Mouse (Mus musculus): ENCODE results near the gene Pacs2. TPM values are rescaled to one million over a fixed set of nuclear protein-coding genes. Genes with fewer than 3 reads are reported as not detected.

The Pacs2 gene
- polyA plus RNA-seq, 1 experiment from 2014 or later, result 9.6 TPM

GRCm38 (mm10) chr12:113049836-113050235, 35.5 kb downstream of the Pacs2 start:
- Histone ChIP-seq H3K36me3 (peaks cover 92% of the 10 kb centered on the region), H3K4me3 (no peak overlapping the region), H3K27me3 (replicated peaks) (no peaks in the 10 kb centered on the region), H3K9me3 (replicated peaks) (no peaks in the 10 kb centered on the region), H3K4me2 (no peak overlapping the region), H3K9ac (no peak overlapping the region), H3K27ac (no peak overlapping the region), H3K4me1 (peaks cover 15% of the 10 kb centered on the region)
- WGBS (ENCODE audit: insufficient replicate concordance), result 65% methylated on average over 9 of the region's 9 CpGs
- ATAC-seq, result no peak

DNA sequence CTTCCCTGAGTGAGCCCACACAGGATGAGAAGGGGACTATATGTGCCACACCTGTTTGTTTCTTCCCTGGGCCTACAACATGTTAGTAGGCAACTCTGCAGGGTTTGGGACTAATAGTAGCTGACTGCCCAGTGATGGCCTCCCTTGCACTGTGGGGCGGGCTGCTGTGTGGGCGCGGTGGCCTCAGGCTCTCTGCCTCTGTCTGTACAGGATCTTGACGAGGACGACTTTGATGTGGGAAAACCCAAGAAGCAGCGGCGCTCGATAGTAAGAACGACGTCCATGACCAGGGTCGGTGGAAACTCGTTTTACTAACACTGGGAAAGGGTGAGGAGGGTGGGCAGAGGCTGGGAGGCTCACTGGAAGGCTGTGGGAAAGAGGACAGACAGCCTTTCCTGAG, 36.4 kb downstream of the Pacs2 start:
- Histone ChIP-seq H3K27ac (no peak overlapping the region), H3K4me2 (no peak overlapping the region), H3K36me3 (peaks cover 91% of the 10 kb centered on the region), H3K27me3 (replicated peaks) (no peaks in the 10 kb centered on the region), H3K9ac (no peak overlapping the region), H3K4me1 (peaks cover 11% of the 10 kb centered on the region; the same call in 1 of the 2 replicates), H3K9me3 (replicated peaks) (no peaks in the 10 kb centered on the region), H3K4me3 (no peak overlapping the region)
- 82% methylated on average over 12 of the region's 12 CpGs for WGBS (ENCODE audit: insufficient replicate concordance)
- ATAC-seq, result no peak

DNA sequence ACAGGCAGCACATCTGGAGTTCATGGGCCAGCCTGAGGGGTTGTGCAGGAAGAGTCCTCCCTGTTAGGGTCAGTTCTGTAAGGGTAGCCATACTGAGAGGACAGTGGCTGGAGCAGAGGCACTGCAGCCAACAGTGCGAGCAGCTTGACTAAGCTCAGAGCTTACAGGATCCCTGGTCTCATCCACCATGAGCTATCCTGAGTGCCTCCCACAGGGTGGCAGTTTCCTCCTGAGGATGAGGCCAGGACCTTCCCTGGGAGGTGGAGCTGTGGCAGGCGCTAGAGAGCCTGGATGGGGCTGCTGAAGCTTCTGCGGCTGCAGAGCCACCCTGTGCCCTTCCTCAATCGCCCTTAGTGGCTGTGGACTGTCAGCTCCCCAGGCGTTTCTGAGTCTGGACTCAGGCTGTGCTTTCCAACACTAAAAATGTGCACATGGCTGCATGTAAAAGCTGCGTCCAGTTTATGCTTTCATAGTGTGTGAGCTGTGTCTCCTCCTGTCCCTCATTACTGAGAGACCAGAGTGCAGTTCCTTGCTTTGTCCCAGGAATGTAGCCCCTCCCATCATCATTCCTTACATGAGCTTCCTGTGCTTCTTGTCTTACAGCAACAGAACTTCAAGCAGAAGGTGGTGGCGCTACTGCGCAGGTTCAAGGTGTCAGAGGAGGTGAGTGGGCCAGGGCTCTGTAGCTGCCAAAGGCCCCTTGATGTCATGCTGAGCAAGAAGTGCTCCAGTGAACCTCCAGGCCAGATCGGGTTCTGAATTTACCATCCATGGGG, 37.5 kb downstream of the Pacs2 start:
- no peak for ATAC-seq
- Histone ChIP-seq H3K27ac (no peak overlapping the region), H3K4me2 (no peak overlapping the region), H3K9me3 (replicated peaks) (no peaks in the 10 kb centered on the region), H3K36me3 (peaks cover 87% of the 10 kb centered on the region), H3K4me1 (peaks cover 11% of the 10 kb centered on the region; the same call in 1 of the 2 replicates), H3K4me3 (no peak overlapping the region), H3K27me3 (replicated peaks) (no peaks in the 10 kb centered on the region), H3K9ac (no peak overlapping the region)
- 68% methylated on average over 9 of the region's 9 CpGs for WGBS (ENCODE audit: insufficient replicate concordance)

- H3K4me2 ChIP-seq, result no peak overlapping the region
- H3K9me3 ChIP-seq (replicated peaks), result no peaks in the 10 kb centered on the region
- no peak overlapping the region for H3K4me3 ChIP-seq
- H3K36me3 ChIP-seq, result peaks cover 93% of the 10 kb centered on the region
- WGBS (ENCODE audit: insufficient replicate concordance), result 79% methylated on average over 8 of the region's 8 CpGs
- no peak overlapping the region for H3K9ac ChIP-seq
- no peak for ATAC-seq
- no peak overlapping the region for H3K27ac ChIP-seq
- H3K4me1 ChIP-seq, result peaks cover 32% of the 10 kb centered on the region
- H3K27me3 ChIP-seq (replicated peaks), result no peaks in the 10 kb centered on the region
Measured at GRCm38 (mm10) chr12:113056089-113056488, 41.8 kb downstream of the Pacs2 start.

- no peak overlapping the region for H3K4me3 ChIP-seq
- peak overlapping the region; percentile 43 for H3K4me2 ChIP-seq
- no peaks in the 10 kb centered on the region for H3K9me3 ChIP-seq (replicated peaks)
- no peak overlapping the region; the same call in 1 of the 2 replicates for H3K9ac ChIP-seq
- peaks cover 33% of the 10 kb centered on the region for H3K4me1 ChIP-seq
- WGBS (ENCODE audit: insufficient replicate concordance), result 70% methylated on average over 5 of the region's 5 CpGs
- ATAC-seq, result peak; percentile 89
- no peaks in the 10 kb centered on the region for H3K27me3 ChIP-seq (replicated peaks)
- peaks cover 92% of the 10 kb centered on the region for H3K36me3 ChIP-seq
- peak overlapping the region; percentile 38 for H3K27ac ChIP-seq
Measured at GRCm38 (mm10) chr12:113060178-113060577, 45.9 kb downstream of the Pacs2 start.

DNA sequence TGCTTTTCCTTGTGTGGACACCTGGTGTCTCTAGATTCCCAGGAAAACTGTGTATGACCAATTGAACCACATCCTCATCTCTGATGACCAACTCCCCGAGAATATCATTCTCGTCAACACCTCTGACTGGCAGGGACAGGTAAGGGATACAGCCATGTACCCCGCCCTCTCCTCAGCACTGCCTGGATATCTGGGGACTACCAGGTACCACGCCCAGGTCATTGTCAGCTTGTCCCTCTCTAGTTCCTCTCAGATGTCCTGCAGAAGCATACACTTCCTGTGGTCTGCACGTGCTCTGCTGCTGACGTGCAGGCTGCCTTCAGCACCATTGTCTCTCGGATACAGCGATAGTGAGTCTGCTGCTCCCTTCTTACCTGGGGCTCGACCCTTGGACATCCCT, 47.3 kb downstream of the Pacs2 start:
- WGBS (ENCODE audit: insufficient replicate concordance), result 76% methylated on average over 9 of the region's 9 CpGs

DNA sequence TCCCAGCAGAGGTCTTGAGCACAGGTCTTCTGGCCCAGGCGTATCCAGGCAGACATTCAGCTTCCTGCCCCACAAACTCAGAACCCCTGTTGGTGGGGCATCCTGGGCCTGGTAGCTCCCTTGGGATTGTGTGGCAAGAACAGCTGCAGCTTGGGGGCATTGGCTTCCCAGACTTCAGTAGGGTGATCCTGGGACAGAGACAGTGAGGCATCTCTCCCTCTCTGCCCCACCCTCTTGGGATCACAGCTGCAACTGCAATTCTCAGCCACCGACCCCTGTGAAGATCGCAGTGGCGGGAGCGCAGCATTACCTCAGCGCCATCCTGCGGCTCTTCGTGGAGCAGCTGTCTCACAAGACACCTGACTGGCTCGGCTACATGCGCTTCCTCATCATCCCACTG, 47.9 kb downstream of the Pacs2 start:
- no peak overlapping the region for H3K4me3 ChIP-seq
- H3K4me1 ChIP-seq, result peaks cover 33% of the 10 kb centered on the region
- H3K27ac ChIP-seq, result no peak overlapping the region
- H3K36me3 ChIP-seq, result peaks cover 84% of the 10 kb centered on the region
- H3K9me3 ChIP-seq (replicated peaks), result no peaks in the 10 kb centered on the region
- no peak overlapping the region for H3K9ac ChIP-seq
- no peaks in the 10 kb centered on the region for H3K27me3 ChIP-seq (replicated peaks)
- H3K4me2 ChIP-seq, result no peak overlapping the region
- ATAC-seq, result no peak
- 83% methylated on average over 10 of the region's 10 CpGs for WGBS (ENCODE audit: insufficient replicate concordance)

More for the DNA sequence above, 47.3 kb downstream of the Pacs2 start:
- H3K9me3 ChIP-seq (replicated peaks), result no peaks in the 10 kb centered on the region
- no peak overlapping the region for H3K4me2 ChIP-seq
- no peak for ATAC-seq
- peaks cover 90% of the 10 kb centered on the region for H3K36me3 ChIP-seq
- H3K4me3 ChIP-seq, result no peak overlapping the region
- peaks cover 33% of the 10 kb centered on the region for H3K4me1 ChIP-seq
- H3K9ac ChIP-seq, result no peak overlapping the region
- H3K27me3 ChIP-seq (replicated peaks), result no peaks in the 10 kb centered on the region
- H3K27ac ChIP-seq, result no peak overlapping the region

GRCm38 (mm10) chr12:113063700-113064099, 49.4 kb downstream of the Pacs2 start:
- Histone ChIP-seq H3K4me1 (peaks cover 32% of the 10 kb centered on the region), H3K9me3 (replicated peaks) (no peaks in the 10 kb centered on the region), H3K9ac (no peak overlapping the region), H3K36me3 (peaks cover 75% of the 10 kb centered on the region), H3K27ac (no peak overlapping the region), H3K27me3 (replicated peaks) (no peaks in the 10 kb centered on the region), H3K4me3 (no peak overlapping the region), H3K4me2 (no peak overlapping the region)
- WGBS (ENCODE audit: insufficient replicate concordance), result 85% methylated on average over 7 of the region's 7 CpGs
- no peak for ATAC-seq

DNA sequence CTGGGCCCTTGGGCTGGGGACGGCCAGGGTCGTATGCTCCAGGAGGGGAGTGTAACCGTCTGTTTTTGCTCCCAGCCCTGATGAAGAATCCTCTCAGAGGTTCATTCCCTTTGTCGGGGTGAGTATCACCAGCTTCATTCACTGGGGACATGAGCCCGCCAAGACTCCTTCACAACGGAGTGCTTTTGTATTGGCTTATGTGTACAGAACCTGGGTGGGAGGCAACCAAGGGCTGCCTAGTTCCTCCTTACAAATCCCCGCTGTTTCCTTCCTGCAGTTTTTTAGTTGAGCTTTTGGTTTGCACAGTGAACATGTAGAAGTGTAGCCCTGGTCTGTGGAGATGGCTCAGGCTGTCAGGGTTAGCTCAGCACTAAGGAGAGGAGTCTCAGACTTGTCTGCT, 53.7 kb downstream of the Pacs2 start:
- Histone ChIP-seq H3K9ac (no peak overlapping the region), H3K27ac (no peak overlapping the region), H3K4me2 (no peak overlapping the region), H3K9me3 (replicated peaks) (no peaks in the 10 kb centered on the region), H3K4me3 (no peak overlapping the region), H3K27me3 (replicated peaks) (no peaks in the 10 kb centered on the region), H3K36me3 (peaks cover 64% of the 10 kb centered on the region), H3K4me1 (peaks cover under 1% of the 10 kb centered on the region)
- 72% methylated on average over 7 of the region's 7 CpGs for WGBS (ENCODE audit: insufficient replicate concordance)
- no peak for ATAC-seq

GRCm38 (mm10) chr12:113069389-113069788, 55.1 kb downstream of the Pacs2 start:
- Histone ChIP-seq H3K9ac (no peak overlapping the region), H3K9me3 (replicated peaks) (no peaks in the 10 kb centered on the region), H3K36me3 (peaks cover 52% of the 10 kb centered on the region), H3K4me3 (no peak overlapping the region), H3K27ac (no peak overlapping the region), H3K4me1 (peaks cover 15% of the 10 kb centered on the region), H3K4me2 (no peak overlapping the region), H3K27me3 (replicated peaks) (no peaks in the 10 kb centered on the region)
- ATAC-seq, result no peak
- WGBS (ENCODE audit: insufficient replicate concordance), result 83% methylated on average over 6 of the region's 6 CpGs

DNA sequence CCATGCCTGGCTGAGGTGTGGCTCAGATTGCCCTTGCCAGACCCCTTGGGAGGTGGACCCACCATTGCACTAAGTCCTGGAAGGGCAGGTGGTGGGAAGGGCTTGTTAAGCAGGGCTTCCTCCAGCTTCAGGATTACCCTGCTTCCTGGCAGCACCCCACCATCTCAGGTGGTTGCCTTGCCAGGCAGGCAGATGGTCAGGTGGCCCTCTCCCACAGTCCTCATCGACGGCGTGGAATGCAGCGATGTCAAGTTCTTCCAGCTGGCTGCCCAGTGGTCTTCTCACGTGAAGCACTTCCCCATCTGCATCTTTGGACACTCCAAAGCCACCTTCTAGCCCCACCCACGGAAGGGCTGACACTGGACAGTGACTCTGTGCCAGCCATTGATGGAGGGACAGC, 57.0 kb downstream of the Pacs2 start:
- H3K36me3 ChIP-seq, result peaks cover 38% of the 10 kb centered on the region
- 81% methylated on average over 6 of the region's 6 CpGs for WGBS (ENCODE audit: insufficient replicate concordance)
- no peak for ATAC-seq

GRCm38 (mm10) chr12:113071827-113072226, 57.5 kb downstream of the Pacs2 start:
- peaks cover 38% of the 10 kb centered on the region for H3K36me3 ChIP-seq
- ATAC-seq, result no peak
- no peaks in the 10 kb centered on the region for H3K9me3 ChIP-seq (replicated peaks)
- H3K4me3 ChIP-seq, result no peak overlapping the region
- no peak overlapping the region for H3K9ac ChIP-seq
- H3K27me3 ChIP-seq (replicated peaks), result no peaks in the 10 kb centered on the region
- peaks cover 27% of the 10 kb centered on the region for H3K4me1 ChIP-seq
- 68% methylated on average over 6 of the region's 6 CpGs for WGBS (ENCODE audit: insufficient replicate concordance)
- no peak overlapping the region for H3K4me2 ChIP-seq
- H3K27ac ChIP-seq, result no peak overlapping the region

More for the DNA sequence above, 57.0 kb downstream of the Pacs2 start:
- H3K27me3 ChIP-seq (replicated peaks), result no peaks in the 10 kb centered on the region
- H3K4me2 ChIP-seq, result no peak overlapping the region
- no peak overlapping the region for H3K4me3 ChIP-seq
- H3K9me3 ChIP-seq (replicated peaks), result no peaks in the 10 kb centered on the region
- no peak overlapping the region for H3K27ac ChIP-seq
- no peak overlapping the region for H3K9ac ChIP-seq
- H3K4me1 ChIP-seq, result peaks cover 27% of the 10 kb centered on the region
